Mouse (Mus musculus): Measurements from ENCODE around the gene Armc7.

Armc7 gene

GRCm38 (mm10) chr11:115522238-115522637 lies 46.8 kb downstream of the Armc7 start:
- WGBS = 94% methylated on average over 2 of the region's 2 CpGs

- WGBS = 71% methylated on average over 2 of the region's 2 CpGs
Observed at GRCm38 (mm10) chr11:115522703-115523102, 47.2 kb downstream of the Armc7 start.

- 77% methylated on average over 3 of the region's 3 CpGs for WGBS
Observed at GRCm38 (mm10) chr11:115526446-115526845, 51.0 kb downstream of the Armc7 start.

- 3% methylated on average over 11 of the region's 11 CpGs for WGBS
Observed at GRCm38 (mm10) chr11:115534759-115535371, 59.4 kb downstream of the Armc7 start.

- 1% methylated on average over 80 of the region's 84 CpGs for WGBS
Observed at GRCm38 (mm10) chr11:115535401-115536037, 60.1 kb downstream of the Armc7 start.

- whole genome bisulfite sequencing = under 1% methylated on average over 66 of the region's 70 CpGs
Observed at GRCm38 (mm10) chr11:115536038-115536681, 60.7 kb downstream of the Armc7 start, which contains the start of gene Sumo2. Sumo2 (minus strand) TSS chr11:115536276.

- WGBS = 58% methylated on average over 10 of the region's 10 CpGs
Observed at GRCm38 (mm10) chr11:115536856-115537568, 61.5 kb downstream of the Armc7 start.

GRCm38 (mm10) chr11:115538045-115538444 lies 62.6 kb downstream of the Armc7 start:
- 61% methylated on average over 2 of the region's 2 CpGs for WGBS
